Mouse (Mus musculus): ENCODE data around the gene Brd2.

Gene Brd2

DNA sequence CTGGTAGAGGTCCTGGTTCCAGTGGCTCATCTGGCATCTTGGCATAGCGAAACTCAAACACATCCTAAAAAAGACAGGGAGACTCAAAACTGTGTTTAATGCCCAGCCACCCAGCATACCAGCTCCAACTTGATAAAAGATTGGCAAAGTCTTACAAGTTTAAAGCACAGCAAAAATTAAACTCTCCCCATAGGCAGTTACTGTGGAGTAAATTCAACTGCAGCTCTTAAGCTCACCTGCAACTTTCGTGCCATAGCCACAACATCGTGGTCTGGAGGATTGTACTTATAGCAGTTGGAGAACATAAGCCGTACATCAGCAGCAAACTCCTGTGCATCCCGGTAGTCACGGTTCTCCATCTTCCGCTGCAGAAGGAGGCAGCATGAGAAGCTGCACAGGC, 8.3 kb downstream of the Brd2 start:
- no peak for DNase-seq (ENCODE audit: low spot score)

DNA sequence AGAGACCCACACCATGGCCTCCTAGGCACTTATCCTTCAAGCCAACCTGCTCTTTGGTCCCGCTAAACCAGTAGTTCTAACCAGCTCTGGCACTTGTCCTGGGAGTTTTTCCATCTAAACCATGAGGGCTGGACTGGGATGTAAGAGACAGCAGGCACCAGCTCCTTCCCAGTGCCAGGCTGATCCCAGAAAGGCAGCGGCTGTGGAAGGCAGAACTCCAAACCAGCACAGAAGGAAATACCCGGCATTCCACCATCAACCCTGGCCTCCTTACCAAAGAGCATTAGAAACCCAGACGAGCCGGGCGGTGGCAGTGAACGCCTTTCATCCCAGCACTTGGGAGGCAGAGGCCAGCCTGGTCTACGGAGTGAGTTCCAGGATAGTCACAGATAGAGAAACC, 12.1 kb downstream of the Brd2 start:
- DNase-seq (ENCODE audit: low spot score) = no peak

DNA sequence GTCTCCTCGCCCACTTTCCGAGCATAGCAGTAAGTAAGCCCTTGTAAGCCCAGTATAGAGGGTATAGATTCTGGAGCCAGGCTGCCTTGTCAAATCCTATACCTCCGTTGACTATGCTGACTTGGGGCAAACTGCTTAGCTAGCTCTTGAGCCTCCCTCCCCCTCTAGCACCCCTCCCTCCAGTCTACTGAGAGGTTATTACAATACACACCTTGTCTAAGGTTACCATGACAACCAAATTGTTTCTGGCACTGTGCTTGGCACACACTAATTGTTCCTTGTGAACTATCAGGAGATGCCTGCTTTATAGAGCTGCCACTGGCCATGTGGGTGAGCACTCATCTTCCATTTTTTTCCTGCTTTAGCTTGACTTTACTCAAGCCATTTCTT, 12.6 kb downstream of the Brd2 start:
- no peak for DNase-seq (ENCODE audit: low spot score)

DNA sequence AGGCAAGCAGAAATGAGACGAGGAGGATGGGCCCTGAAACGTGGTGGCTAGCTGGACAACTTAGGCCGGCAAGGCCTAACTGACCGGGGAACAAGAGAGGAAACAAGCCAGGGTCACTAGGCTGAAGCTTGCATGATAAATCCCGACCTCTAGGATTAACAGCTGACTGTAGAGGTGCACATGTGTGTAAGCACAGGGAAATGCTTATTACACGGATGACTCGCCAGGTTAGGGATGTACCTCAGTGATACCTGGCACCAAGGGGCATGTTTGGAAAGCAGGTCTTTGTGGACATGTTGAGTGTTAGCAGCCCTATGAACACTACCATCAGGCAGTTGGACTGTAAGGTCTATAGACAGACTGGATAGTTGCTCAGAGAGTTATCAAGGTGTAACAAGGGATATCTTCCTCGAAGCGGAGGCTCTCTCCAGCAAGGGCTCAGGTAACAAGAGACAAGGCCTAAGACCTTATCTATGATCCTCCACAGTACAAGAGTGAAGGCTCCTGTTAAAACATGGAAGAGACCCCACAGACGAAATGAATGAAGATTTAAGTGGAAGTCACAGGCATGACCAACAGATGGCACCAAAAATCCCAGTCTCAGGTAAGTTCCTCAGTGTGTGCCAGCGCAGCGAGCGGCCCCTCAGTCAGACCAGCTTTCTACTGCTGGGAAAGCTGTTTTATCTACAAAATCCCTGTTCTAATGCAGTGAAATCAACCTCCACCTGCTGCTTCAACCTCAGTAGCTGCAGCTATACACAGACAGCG, 13.2 kb downstream of the Brd2 start:
- no peak for DNase-seq (ENCODE audit: low spot score)

DNA sequence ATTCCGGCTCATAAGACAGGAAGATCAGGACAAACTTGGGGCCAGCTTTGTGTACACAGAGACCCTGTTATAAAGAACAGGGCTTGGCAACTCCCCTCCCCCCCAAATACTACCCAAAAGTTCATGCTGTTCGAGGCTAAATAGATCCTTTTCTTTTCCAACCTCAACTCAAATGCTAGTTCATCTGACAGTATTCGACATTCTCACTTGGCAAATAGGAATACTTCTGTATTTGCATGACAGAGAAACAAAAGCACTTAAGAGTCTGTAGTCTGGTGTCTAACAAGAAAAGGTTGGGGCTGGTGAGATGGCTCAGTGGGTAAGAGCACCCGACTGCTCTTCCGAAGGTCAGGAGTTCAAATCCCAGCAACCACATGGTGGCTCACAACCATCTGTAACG, 14.0 kb downstream of the Brd2 start:
- DNase-seq (ENCODE audit: low spot score) = no peak

DNA sequence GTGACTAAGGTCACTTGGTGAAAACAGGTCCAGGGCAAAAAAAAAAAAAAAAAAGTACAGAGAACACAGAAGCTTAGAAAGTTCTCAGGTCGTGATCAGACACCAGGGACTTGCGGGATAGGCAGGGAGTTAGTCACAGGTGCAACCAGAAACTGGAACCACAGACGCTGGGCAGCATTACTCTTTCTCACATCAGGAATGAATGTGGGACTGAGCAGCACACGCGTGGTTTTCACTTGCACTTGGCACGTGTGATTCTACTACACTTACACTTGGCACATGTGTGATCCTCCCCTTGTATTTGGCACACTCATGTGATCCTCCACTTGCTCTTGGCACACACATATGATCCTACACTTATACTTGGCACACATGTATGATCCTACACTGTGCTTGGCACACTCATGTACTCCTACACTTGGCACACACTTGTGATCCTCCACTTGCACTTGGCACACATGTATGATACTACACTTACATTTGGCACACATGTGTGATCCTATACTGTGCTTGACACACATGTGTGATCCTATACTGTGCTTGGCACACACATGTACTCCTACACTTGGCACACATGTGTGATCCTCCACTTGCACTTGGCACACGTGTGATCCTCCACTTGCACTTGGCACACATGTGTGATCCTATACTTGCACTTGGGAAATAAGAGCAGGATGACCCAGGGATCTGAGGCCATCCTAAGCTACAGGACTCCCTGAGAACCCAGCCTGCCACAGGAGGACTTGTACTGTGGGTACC, 15.1 kb downstream of the Brd2 start:
- no peak for DNase-seq (ENCODE audit: low spot score)

DNA sequence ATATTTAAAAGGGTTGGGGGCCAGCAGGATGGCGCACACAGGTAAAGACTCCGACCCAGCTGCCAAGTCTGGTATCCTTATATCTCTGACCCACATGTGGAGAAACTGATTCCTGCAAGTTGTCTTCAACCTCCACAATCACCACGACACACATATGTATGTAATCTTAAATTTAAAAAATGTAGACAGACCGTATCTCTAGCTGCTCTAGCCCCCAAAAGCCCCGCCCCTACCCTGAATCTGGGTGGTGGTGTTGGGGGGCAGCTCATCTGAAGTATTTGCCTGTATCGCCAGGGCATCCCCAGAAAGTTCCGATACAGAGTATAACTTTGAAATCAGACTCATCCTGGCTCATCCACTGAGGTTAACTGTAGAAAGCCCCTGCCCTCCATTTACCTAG, 15.9 kb downstream of the Brd2 start:
- DNase-seq (ENCODE audit: low spot score) = no peak

DNA sequence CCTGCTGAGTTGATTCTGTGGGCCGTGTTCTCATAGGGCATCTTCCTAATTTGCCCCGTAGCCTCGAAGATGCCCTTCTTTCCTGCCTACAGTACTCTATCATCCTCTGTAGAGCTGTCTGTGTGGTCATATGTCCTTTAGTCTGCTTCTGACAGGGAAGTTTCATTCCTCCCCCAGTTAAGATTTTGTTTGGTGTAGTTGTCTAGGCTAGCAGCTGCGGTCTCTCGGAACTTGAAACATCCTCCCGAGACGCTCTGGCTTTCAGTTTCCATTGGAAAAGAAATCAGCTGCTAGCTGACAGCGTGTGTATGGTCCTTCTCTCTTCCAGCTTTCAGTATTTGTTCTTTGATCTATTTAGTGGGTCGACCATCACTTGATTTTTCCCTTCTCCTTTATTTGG, 17.6 kb downstream of the Brd2 start:
- DNase-seq (ENCODE audit: low spot score) = no peak

DNA sequence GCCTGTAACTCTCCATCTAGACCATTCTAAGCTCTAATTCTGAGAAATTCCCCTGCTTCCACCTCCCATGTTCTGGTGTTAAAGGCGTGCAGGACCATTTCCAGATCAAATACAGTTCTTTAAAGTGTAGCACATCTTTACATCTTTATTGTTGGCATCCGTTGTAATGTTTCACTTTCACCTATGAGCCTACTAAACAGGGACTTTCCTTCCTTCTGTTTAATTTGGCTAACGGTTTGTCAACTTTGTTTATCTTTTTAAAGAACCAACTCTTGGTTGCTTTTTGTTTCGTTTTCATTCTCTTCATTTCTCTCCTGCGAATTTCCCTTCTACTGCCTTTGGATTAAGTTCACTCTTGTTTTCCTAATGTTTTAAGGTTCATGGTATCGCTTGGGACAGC, 19.6 kb downstream of the Brd2 start:
- no peak for DNase-seq (ENCODE audit: low spot score)

DNA sequence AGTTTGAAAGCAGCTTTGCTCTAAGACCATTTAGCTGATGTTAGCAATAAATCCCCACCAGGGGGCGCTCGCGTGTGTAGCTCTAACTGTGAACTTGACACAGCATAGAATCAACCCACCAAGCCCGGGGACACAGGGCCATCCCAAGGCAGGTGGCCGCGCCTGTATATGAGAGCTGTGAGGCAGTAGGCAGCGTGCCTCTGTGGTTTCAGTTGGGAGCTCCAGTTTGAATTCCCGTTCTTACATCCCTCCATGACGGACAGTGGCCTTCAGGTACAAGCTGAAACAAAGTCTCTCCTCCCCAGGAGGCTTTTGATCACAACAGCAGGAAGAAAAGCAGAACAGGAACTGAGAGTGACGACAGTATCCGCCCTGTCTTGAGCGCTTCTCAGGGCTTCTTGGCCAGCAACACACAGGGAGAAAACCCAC, 20.8 kb downstream of the Brd2 start:
- DNase-seq (ENCODE audit: low spot score) = peak; percentile 71

DNA sequence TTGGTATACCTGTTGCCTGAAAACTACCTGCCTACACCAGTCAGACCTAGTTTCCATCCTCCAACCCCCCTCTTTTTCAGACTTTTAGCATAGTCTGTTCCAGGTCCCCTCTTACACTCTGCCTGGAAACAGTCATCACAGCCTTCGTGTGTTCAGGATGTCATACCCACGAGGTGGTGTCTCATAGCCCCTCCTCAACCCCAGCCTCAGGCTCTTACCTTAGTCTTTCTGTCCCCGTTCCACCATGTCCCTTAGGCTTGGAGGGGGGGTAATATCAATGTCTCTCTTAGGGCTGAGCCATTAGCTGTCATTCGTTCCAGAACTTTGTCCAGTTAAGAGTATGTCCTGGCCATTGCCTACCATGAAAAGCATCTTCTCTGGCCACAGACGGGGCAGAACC, 21.2 kb downstream of the Brd2 start:
- DNase-seq (ENCODE audit: low spot score) = no peak

DNA sequence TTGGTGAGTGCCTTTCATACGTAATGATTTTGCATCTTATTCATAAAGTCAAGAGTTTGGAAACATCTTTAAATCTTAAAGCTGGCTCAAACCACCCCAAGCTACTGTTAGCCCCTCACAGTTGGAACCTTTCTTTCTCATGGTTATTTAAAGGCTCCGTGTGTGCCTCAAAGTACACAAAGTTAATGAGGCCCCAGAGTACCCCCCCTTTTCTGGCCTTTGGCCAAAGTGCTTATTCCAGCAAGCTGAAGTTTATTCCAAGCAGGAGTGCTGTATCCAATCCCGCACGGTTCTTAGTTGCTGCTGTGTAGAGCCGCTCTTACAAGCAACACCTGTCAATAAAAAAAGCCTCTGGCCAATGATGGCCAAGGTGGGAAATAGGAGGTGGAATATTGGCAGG, 22.9 kb downstream of the Brd2 start:
- DNase-seq (ENCODE audit: low spot score) = no peak

DNA sequence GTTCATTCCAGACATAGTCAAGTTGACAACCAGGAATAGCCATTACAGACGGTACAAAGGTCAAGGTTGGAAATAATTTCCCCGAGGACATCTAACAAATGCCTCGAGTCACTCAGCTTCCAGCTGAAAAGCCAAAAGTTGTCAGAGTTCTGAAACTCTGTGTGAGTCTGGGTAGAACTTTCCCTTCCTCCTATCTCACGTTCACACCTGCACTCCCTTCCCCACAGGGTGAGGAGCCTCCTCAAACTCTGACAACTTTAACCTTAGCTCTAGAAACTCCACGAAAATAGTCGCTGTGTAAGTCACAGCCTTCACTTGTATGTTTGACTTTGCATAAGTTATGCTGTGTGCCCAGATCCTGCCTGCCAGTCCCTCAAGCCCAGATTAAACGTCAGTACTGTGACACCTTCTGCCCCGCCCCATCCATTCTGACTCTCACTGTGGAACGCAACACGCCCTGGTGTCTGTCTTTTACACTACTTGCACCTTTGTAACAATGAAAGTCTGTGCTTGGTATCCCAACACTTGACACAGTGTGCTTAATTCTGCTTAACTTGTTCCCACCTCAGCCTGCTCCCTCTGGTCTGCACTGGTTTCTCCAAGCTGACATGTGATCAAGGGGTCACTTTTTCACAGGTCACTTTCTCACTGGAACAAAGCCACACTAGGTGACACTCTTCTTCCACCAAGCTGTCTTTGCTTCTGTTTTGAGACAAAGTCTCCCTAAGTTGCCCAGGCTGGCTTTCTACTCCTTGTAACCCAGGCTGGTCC, 23.5 kb downstream of the Brd2 start:
- no peak for DNase-seq (ENCODE audit: low spot score)

DNA sequence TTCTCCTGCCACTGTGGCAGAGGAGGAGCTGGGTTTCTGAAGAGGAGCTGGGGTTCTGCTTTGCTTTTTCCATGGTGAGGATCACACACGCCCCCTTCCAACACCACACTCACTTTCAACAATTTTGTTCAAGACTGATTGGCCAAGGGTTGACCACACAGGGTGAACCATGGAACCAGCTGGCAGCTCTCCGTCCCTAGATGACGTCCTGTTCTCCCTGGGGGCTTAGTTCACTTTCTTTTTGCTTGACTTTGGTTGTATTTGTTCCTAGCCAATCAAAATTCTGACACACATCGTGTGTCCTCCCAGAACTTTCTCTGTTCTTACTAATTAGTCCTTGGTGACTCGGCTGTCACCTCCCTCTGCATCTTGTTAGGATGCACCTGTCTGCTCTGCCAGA, 25.2 kb downstream of the Brd2 start:
- no peak for DNase-seq (ENCODE audit: low spot score)

DNA sequence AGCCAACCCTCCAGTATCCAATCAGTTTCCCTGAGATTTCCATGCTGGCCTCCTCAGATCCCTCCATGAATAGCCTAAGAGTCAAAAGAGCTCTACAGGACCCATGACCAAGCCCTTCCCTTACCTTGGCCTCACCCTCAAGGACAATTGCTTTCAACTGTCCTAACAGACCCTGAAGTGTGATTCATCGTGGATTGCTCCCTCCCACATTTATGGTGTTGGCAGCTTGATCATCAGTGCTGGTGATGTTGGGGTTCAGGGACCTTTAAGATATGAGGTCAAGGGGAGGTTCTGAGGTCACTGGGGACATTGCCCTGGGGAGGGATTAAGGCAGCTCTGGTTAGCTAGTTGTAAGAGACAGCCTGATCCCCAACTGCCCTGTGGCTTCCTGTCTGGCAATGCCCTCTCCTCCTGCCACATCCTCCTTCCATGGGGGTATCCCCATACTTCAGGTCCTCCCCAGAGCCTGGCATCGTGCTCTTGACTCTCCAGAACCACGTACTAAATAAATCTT, 25.9 kb downstream of the Brd2 start:
- DNase-seq (ENCODE audit: low spot score) = no peak

DNA sequence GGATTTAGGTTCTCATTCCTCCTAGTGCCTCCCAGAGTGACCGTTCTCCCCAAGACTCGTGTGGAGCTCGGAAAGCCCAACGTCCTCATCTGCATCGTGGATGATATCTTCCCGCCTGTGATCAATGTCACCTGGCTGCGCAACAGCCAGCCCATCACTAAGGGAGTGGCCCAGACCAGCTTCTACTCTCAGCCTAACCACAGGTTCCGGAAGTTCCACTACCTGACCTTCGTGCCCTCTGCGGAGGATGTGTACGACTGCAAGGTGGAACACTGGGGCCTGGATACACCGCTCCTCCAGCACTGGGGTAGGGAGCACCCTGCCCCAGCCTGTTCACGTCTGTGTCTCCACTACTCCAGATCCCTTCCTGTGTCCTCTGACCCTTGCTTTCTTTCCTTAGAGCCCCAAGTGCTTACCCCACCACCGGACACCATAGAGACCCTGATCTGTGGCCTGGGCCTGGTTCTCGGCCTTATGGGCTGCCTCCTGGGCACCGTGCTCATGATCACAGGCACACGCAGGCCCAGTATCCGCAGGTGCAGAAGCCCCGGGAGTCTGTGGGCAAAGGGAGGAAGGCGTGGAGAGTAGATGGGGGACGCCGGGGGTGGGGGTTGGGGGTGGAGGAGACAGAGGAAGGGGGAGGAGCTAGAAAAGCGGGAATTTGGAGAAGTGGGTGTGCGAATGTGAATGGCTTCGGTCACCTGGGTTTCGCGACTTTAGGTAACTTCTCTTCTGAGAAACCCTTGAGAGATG, 28.0 kb downstream of the Brd2 start:
- DNase-seq (ENCODE audit: low spot score) = no peak

DNA sequence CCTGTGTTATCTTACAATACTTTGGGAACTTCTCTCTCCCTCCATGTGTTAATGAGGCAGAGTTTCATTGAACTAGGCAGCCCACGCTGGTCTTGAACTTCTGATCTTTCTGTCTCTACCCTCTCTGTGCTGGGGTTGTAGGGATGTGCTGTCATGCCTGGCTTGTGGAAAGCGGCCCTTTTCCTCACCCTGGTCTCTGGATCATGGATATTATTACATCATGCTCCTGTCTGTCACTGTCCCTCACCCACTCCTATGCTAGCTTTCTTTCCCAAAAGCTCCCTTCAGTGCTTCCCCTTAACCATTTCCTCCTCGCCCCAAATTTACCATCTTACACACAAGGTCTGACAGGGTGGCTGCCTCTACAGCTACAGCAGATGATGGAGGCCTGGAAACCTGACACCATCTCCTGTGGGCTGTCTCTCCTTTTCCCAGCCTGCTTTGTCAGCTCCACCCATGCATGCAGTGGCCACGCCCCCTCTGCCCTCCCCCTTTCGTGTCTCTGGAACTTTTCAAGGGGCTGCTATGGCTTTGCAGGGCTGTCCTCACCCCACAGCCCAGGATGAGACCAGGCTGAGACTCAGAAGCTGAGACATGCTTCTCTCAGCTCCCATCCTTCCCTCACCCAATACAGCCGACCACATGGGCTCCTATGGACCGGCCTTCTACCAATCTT, 29.1 kb downstream of the Brd2 start:
- no peak for DNase-seq (ENCODE audit: low spot score)

DNA sequence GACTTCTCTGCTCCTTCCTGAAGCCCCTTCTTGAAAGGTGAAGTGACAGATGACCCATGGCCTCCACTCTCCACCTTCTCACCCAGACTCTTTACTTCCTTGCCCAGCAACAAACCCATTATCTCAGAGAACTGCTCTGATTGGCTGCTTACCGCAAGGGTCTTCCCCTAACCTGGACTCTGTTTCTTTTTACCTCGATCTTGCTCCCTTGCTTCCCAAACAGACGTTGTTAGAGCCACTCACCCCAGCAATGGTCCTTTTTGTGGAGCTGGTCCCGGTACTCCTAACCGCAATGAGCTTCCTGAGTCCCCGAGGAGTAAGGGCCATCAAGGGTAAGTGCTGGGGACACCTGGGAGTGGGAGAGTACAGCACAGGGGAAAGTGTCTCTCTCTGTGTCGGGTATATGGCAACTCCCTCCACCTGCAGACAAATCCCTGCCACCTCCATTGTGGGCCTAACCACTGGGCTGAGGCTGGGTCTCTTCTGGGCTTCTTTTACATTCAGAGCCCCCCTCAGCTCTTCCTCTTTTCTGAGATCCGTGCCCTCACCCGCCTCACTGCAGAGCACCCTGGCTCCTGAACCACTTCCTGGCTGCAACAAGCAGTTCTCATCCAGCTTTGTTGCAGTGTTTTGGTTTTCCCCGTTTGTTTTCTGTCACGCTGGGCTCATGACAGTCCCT, 30.1 kb downstream of the Brd2 start, which contains the start of gene H2-Oa:
Gene H2-Oa (plus strand): TSS at position 144 of the 679 bp plus-strand sequence.
- DNase-seq (ENCODE audit: low spot score) = no peak

DNA sequence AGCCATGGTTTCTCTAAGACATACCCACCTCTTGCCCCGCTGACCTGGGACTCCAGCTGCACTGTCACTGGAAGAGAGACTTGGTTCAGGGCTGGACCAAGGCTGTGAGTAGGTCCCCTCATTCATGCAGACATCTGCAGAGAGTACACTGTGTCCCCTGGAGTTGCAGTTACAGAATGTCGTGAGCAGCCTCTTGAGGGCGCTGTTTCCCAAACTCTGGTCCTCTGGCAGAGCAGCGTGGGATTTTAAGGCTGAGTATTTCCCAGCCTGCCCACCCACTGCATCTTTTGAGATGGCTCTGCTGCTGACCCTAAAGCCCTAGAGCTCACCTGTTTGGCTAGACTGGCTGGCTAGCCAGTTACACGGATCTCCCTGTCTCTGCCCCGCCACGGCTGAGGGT, 31.5 kb downstream of the Brd2 start:
- no peak for DNase-seq (ENCODE audit: low spot score)

DNA sequence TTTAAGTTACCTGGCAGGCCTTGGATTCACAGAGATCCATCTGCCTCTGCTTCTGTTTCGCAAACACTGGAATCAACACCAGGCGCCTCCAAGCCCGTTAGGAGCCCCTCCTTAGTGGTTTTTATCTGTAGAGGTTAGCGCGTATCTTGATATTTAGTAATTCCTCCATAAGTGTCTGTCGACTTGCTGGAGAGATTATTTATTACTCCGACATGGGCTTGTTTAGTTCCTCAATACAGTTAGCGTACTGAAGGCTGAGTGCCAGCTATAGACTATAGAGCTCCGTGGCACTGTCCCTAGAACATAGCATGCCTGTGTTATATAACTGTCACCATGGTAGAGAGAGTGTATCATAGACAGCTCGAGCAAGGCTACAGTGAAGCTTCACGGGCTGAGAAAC, 34.3 kb downstream of the Brd2 start:
- DNase-seq (ENCODE audit: low spot score) = no peak

DNA sequence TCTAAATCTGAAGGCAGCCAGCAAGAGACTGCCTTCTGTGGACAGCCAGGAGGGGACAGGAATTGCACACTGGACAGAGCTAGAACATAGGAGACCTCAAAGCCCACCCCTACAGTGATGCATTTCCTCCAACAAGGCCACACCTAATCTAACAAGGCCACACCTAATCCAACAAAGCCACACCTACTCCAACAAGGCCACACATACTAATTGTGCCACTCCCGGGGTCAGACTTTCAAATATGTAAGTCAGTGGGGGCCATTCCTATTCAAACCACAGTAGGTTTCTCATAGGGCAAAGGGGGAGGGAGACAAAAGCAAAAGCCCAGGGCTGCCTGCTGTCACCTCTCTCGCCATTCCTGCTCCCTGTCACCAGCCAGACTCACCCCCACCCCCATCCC, 35.0 kb downstream of the Brd2 start:
- no peak for DNase-seq (ENCODE audit: low spot score)
